Mouse (Mus musculus) kidney, adult 11 months (tissue): ENCODE results near the gene Pigk.
A peak's percentile ranks its signal among the peaks of the same experiment; 100 is the strongest.
"Not testable (repeated sequence)": the region's sequence is repeated elsewhere in the genome, so short reads cannot be mapped to it uniquely, and the experiment has no call there.

Experiments used
- DNase-seq: peaks from one replicate; pipeline ENCODE4 v3.0.0; 2022

Pigk gene

GRCm38 (mm10) chr3:152770056-152770455 lies 56.2 kb downstream of the Pigk start:
- DNase-seq: no peak

GRCm38 (mm10) chr3:152776363-152776762 lies 62.5 kb downstream of the Pigk start:
- DNase-seq: peak; percentile 30

- DNase-seq: peak; percentile 68
These were observed 63.1 kb downstream of the Pigk start for GRCm38 (mm10) chr3:152776872-152777540.

- no peak for DNase-seq
These were observed 65.9 kb downstream of the Pigk start for GRCm38 (mm10) chr3:152779819-152780218.

- DNase-seq: peak; percentile 54
These were observed 69.9 kb downstream of the Pigk start for GRCm38 (mm10) chr3:152783792-152784191.

GRCm38 (mm10) chr3:152784353-152784752 lies 70.5 kb downstream of the Pigk start:
- DNase-seq: not testable (repeated sequence)

- not testable (repeated sequence) for DNase-seq
These were observed 74.5 kb downstream of the Pigk start for GRCm38 (mm10) chr3:152788301-152788953.

GRCm38 (mm10) chr3:152792601-152793000 lies 78.7 kb downstream of the Pigk start:
- peak; percentile 51 for DNase-seq

GRCm38 (mm10) chr3:152793006-152793405 lies 79.1 kb downstream of the Pigk start:
- no peak for DNase-seq

- peak; percentile 16 for DNase-seq
These were observed 82.3 kb downstream of the Pigk start for GRCm38 (mm10) chr3:152796216-152796615.

GRCm38 (mm10) chr3:152797354-152797753 lies 83.5 kb downstream of the Pigk start:
- DNase-seq: no peak

- peak; percentile 80 for DNase-seq
These were observed 86.0 kb downstream of the Pigk start for GRCm38 (mm10) chr3:152799738-152800431.

- DNase-seq: no peak
These were observed 100.0 kb downstream of the Pigk start for GRCm38 (mm10) chr3:152813905-152814304.

GRCm38 (mm10) chr3:152815110-152815509 lies 101.2 kb downstream of the Pigk start:
- no peak for DNase-seq

GRCm38 (mm10) chr3:152820406-152820805 lies 106.5 kb downstream of the Pigk start:
- DNase-seq: no peak

- peak; percentile 38 for DNase-seq
These were observed 107.3 kb downstream of the Pigk start for GRCm38 (mm10) chr3:152821202-152821601.

- no peak for DNase-seq
These were observed 117.5 kb downstream of the Pigk start for GRCm38 (mm10) chr3:152831377-152831776.

- no peak for DNase-seq
These were observed 118.1 kb downstream of the Pigk start for GRCm38 (mm10) chr3:152831974-152832373.

- no peak for DNase-seq
These were observed 118.5 kb downstream of the Pigk start for GRCm38 (mm10) chr3:152832436-152832835.

- no peak for DNase-seq
These were observed 123.5 kb downstream of the Pigk start for GRCm38 (mm10) chr3:152837407-152837806.

- DNase-seq: no peak
These were observed 124.0 kb downstream of the Pigk start for GRCm38 (mm10) chr3:152837938-152838337.

- peak; percentile 39 for DNase-seq
These were observed 127.4 kb downstream of the Pigk start for GRCm38 (mm10) chr3:152841264-152841663.

GRCm38 (mm10) chr3:152842648-152843047 lies 128.7 kb downstream of the Pigk start:
- DNase-seq: no peak

GRCm38 (mm10) chr3:152843925-152844324 lies 130.0 kb downstream of the Pigk start:
- no peak for DNase-seq
